Mouse (Mus musculus) cerebellum, adult 2 months (tissue): ENCODE results near the gene Tsc2.

Experiments used
- CTCF ChIP-seq: fragments of 200-500 bp; IDR thresholded peaks from 2 replicates; pipeline ENCODE4 v1.5.1; 2011; ENCODE audit warnings: low read depth, mild to moderate bottlenecking, control low read depth, low read length, moderate library complexity, borderline replicate concordance; ENCODE audit not compliant: insufficient read depth
- POLR2A ChIP-seq: fragments of 200-500 bp; IDR thresholded peaks from 2 replicates; pipeline ENCODE4 v1.6.1; 2011; ENCODE audit warnings: low read length, control low read depth, borderline replicate concordance; ENCODE audit not compliant: insufficient read depth

GRCm38 (mm10) chr17:24642791-24643343 is 10.4 kb upstream of the Tsc2 start:
- TF ChIP-seq POLR2A: no peak
- no peak for TF ChIP-seq CTCF
